Mouse (Mus musculus) small intestine, adult 2 months (tissue): ENCODE results near the gene Trappc10. TPM values are rescaled to one million over a fixed set of nuclear protein-coding genes. Genes with fewer than 3 reads are reported as not detected.

Experiments
- H3K27ac ChIP-seq: fragments of 200-500 bp; 2 replicates; pipeline ENCODE4 v1.5.1; 2012; ENCODE audit warnings: low read depth, low read length, control low read depth, inconsistent platforms; ENCODE audit not compliant: insufficient read depth
- H3K27me3 ChIP-seq: fragments of 200-500 bp; 2 replicates; pipeline ENCODE4 v1.6.1; 2012; ENCODE audit warnings: mild to moderate bottlenecking, moderate library complexity, low read length, inconsistent platforms; ENCODE audit not compliant: control insufficient read depth, insufficient read depth
- H3K36me3 ChIP-seq: fragments of 200-500 bp; 2 replicates; pipeline ENCODE4 v1.6.1; 2012; ENCODE audit warnings: mild to moderate bottlenecking, low read length, control low read depth, inconsistent platforms; ENCODE audit not compliant: control insufficient read depth, insufficient read depth
- H3K4me1 ChIP-seq: fragments of 200-500 bp; 2 replicates; pipeline ENCODE4 v1.6.1; 2012; ENCODE audit warnings: low read length, inconsistent platforms, mixed read lengths; ENCODE audit not compliant: control insufficient read depth, insufficient read depth, insufficient read length
- H3K4me3 ChIP-seq: fragments of 200-500 bp; 2 replicates; pipeline ENCODE4 v1.5.1; 2012; ENCODE audit warnings: low read depth, mild to moderate bottlenecking, control low read depth, inconsistent platforms, low read length, moderate library complexity
- CTCF ChIP-seq: fragments of 200-500 bp; IDR thresholded peaks from 2 replicates; pipeline ENCODE4 v1.5.1; 2012; ENCODE audit warnings: low read depth, mild to moderate bottlenecking, control low read depth, inconsistent platforms, low read length, moderate library complexity, mixed read lengths; ENCODE audit not compliant: insufficient replicate concordance, insufficient read length; ENCODE audit errors: extremely low read depth
- POLR2A ChIP-seq: fragments of 200-500 bp; IDR thresholded peaks from 2 replicates; pipeline ENCODE4 v1.6.1; 2012; ENCODE audit warnings: low read depth, mild to moderate bottlenecking, control low read depth, inconsistent platforms, low read length, moderate library complexity
- WGBS: fragments of 180-500 bp; shearing (Covaris S2); methylation state at CpG from one replicate; pipeline ENCODE4 v1.1.7; 2018; 5-methylcytosine and 5-hydroxymethylcytosine counted together
- polyA plus RNA-seq: library from polyadenylated mRNA; depleted of rRNA; stranded (reverse); fragments of >200 nt; gene quantifications from 2 replicates; pipeline ENCODE4 v1.2.3, GENCODE M21; 2012

The Trappc10 gene
- polyA plus RNA-seq, 1 experiment, result 69.9 TPM

GRCm38 (mm10) chr10:78277835-78278234, 33.4 kb upstream of the Trappc10 start:
- no peak for TF ChIP-seq POLR2A
- TF ChIP-seq CTCF, result no peak
- 80% methylated on average over 3 of the region's 3 CpGs for WGBS
- peaks cover 53% of the 10 kb centered on the region for H3K36me3 ChIP-seq

DNA sequence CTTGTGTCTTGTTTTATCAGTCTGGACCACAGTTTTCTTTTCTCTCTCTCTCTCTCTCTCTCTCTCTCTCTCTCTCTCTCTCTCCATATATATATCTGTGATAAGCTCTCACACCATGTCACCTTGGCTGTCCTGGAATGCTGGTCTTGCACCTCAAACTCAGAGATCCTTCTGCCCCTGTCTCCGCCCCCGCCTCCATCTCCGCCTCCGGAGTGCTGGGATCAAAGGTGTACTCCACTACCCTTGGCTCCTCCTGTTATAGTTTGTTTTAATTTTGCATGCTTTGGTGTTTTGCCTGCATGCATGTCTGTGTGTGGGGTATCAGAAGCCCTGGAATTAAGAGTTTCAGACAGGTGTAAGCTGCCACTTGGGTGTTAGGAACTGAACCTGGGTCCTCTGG, 31.8 kb upstream of the Trappc10 start:
- TF ChIP-seq CTCF (no peak), POLR2A (no peak)
- Histone ChIP-seq H3K27me3 (no peaks in the 10 kb centered on the region), H3K4me3 (no peak overlapping the region), H3K4me1 (no peaks in the 10 kb centered on the region), H3K36me3 (peaks cover 48% of the 10 kb centered on the region), H3K27ac (no peak overlapping the region)
- WGBS, result 61% methylated on average over 4 of the region's 4 CpGs

More at GRCm38 (mm10) chr10:78277835-78278234, 33.4 kb upstream of the Trappc10 start:
- no peak overlapping the region for H3K27ac ChIP-seq
- H3K27me3 ChIP-seq, result no peaks in the 10 kb centered on the region
- H3K4me1 ChIP-seq, result no peaks in the 10 kb centered on the region
- H3K4me3 ChIP-seq, result no peak overlapping the region

- Histone ChIP-seq H3K27me3 (no peaks in the 10 kb centered on the region), H3K27ac (no peak overlapping the region), H3K4me1 (no peaks in the 10 kb centered on the region), H3K36me3 (peaks cover 37% of the 10 kb centered on the region), H3K4me3 (no peak overlapping the region)
- TF ChIP-seq POLR2A (no peak), CTCF (no peak)
- WGBS, result 61% methylated on average over 9 of the region's 9 CpGs
Measured at GRCm38 (mm10) chr10:78272932-78273331, 28.5 kb upstream of the Trappc10 start.

DNA sequence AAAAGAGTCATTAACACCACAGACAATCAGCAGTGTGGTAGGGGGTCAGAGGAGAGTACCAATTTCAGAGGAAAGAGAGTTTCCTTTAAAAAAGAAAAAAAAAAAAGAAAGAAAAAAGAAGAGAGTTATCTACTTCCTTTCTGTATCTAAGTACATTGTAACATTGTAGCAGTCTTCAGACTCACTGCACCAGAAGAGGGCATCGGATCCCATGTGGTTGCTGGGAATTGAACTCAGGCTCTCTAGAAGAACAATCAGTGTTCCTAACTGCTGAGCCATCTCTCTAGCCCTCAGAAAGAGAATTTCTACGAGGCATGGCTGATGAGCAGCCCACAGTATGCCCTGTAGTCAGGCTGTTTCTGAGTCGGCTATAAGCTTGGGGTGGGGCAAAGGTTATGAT, 21.4 kb upstream of the Trappc10 start:
- TF ChIP-seq POLR2A (no peak), CTCF (no peak)
- no peak overlapping the region for H3K4me3 ChIP-seq
- peaks cover 3% of the 10 kb centered on the region; the same call in 1 of the 2 replicates for H3K36me3 ChIP-seq
- 31% methylated on average over 3 of the region's 3 CpGs for WGBS
- H3K4me1 ChIP-seq, result 0 out of 2 replicates have a peak, but pooled peaks cover 2% of the 10 kb centered on the region
- H3K27ac ChIP-seq, result no peak overlapping the region
- no peaks in the 10 kb centered on the region for H3K27me3 ChIP-seq

- Histone ChIP-seq H3K27me3 (no peaks in the 10 kb centered on the region), H3K27ac (no peak overlapping the region), H3K4me3 (no peak overlapping the region), H3K4me1 (0 out of 2 replicates have a peak, but pooled peaks cover 2% of the 10 kb centered on the region), H3K36me3 (no peaks in the 10 kb centered on the region)
- TF ChIP-seq CTCF (no peak), POLR2A (no peak)
- WGBS, result 67% methylated on average over 3 of the region's 3 CpGs
Measured at GRCm38 (mm10) chr10:78264735-78265134, 20.3 kb upstream of the Trappc10 start.

- H3K27me3 ChIP-seq, result no peaks in the 10 kb centered on the region
- no peak overlapping the region for H3K27ac ChIP-seq
- TF ChIP-seq POLR2A (no peak), CTCF (no peak)
- peaks cover 16% of the 10 kb centered on the region; the same call in 1 of the 2 replicates for H3K4me1 ChIP-seq
- 62% methylated on average over 7 of the region's 7 CpGs for WGBS
- H3K36me3 ChIP-seq, result no peaks in the 10 kb centered on the region
- no peak overlapping the region for H3K4me3 ChIP-seq
Measured at GRCm38 (mm10) chr10:78260916-78261650, 16.6 kb upstream of the Trappc10 start.

- no peaks in the 10 kb centered on the region for H3K27me3 ChIP-seq
- H3K4me3 ChIP-seq, result no peak overlapping the region
- TF ChIP-seq POLR2A (no peak), CTCF (no peak)
- H3K27ac ChIP-seq, result no peak overlapping the region
- H3K36me3 ChIP-seq, result no peaks in the 10 kb centered on the region
- H3K4me1 ChIP-seq, result peaks cover 19% of the 10 kb centered on the region; the same call in 1 of the 2 replicates
- WGBS, result 42% methylated on average over 5 of the region's 5 CpGs
Measured at GRCm38 (mm10) chr10:78260322-78260721, 15.9 kb upstream of the Trappc10 start.
